Mouse (Mus musculus) kidney, adult 2 months (tissue): ENCODE measurements around the gene Arl15. TPM values are rescaled to one million over a fixed set of nuclear protein-coding genes. Genes with fewer than 3 reads are reported as not detected.

Experiments
- DNase-seq: peaks from one replicate; pipeline ENCODE4 v3.0.0; 2021
- H3K27ac ChIP-seq: fragments of 200-500 bp; 2 replicates; pipeline ENCODE4 v1.5.1; 2012; ENCODE audit warnings: low read depth, low read length, control low read depth, inconsistent platforms; ENCODE audit not compliant: insufficient read depth
- H3K27me3 ChIP-seq: fragments of 200-500 bp; replicated peaks from 2 replicates; pipeline ENCODE4 v1.6.1; 2012; ENCODE audit warnings: mild to moderate bottlenecking, moderate library complexity, low read length, inconsistent platforms; ENCODE audit not compliant: control insufficient read depth, insufficient read depth
- H3K36me3 ChIP-seq: fragments of 200-500 bp; 2 replicates; pipeline ENCODE4 v1.6.1; 2012; ENCODE audit warnings: mild to moderate bottlenecking, moderate library complexity, low read length, inconsistent platforms; ENCODE audit not compliant: control insufficient read depth, insufficient read depth
- H3K4me1 ChIP-seq: fragments of 200-500 bp; 2 replicates; pipeline ENCODE4 v1.6.1; 2011; ENCODE audit warnings: low read length; ENCODE audit not compliant: control insufficient read depth, insufficient read depth
- H3K4me3 ChIP-seq: fragments of 200-500 bp; 2 replicates; pipeline ENCODE4 v1.5.1; 2011; ENCODE audit warnings: mild to moderate bottlenecking, low read depth, low read length, control low read depth; ENCODE audit not compliant: insufficient read depth
- CTCF ChIP-seq: fragments of 200-500 bp; conservative IDR thresholded peaks from 2 replicates; pipeline ENCODE4 v1.5.1; 2011; ENCODE audit warnings: low read depth, mild to moderate bottlenecking, control low read depth, low read length, moderate library complexity, mixed read lengths; ENCODE audit not compliant: insufficient read depth, insufficient read length
- POLR2A ChIP-seq: fragments of 200-500 bp; IDR thresholded peaks from one replicate; pipeline ENCODE4 v1.6.1; 2011; ENCODE audit warnings: low read depth, low read length, control low read depth
- WGBS: fragments of 180-500 bp; shearing (Covaris S2); methylation state at CpG from one replicate; pipeline ENCODE4 v1.1.7; 2018; 5-methylcytosine and 5-hydroxymethylcytosine counted together
- polyA plus RNA-seq: library from polyadenylated mRNA; depleted of rRNA; stranded (reverse); fragments of >200 nt; gene quantifications from 2 replicates; pipeline ENCODE4 v1.2.3, GENCODE M21; 2012; rRNA removed

The Arl15 gene
- polyA plus RNA-seq, 1 experiment, result 9.4 TPM

DNA sequence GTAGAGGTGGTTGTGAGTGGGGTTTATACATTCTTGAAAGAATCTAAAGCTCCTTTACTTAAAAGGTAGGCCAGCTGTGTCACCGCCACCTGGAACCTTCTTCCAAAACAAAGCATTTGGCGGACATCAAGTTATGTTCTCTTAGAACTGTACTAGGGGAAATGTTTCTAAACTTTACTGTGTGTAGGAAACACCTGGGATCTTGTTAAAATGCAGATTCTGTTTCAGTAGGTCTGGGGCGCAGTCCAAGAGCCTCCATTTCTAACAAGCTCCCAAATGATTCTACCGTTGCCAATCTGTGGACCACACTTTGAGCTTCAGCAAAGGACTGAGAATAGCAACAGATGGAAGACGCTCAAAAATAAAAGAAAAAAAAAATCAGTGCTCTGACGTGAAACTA lies 405.4 kb downstream of the Arl15 start:
- Histone ChIP-seq H3K4me1 (no peaks in the 10 kb centered on the region), H3K27me3 (no peaks in the 10 kb centered on the region), H3K4me3 (no peak overlapping the region), H3K36me3 (no peaks in the 10 kb centered on the region), H3K27ac (no peak overlapping the region)
- no peak for DNase-seq
- TF ChIP-seq CTCF (no peak), POLR2A (no peak)
- WGBS, result 90% methylated on average over 6 of the region's 6 CpGs

DNA sequence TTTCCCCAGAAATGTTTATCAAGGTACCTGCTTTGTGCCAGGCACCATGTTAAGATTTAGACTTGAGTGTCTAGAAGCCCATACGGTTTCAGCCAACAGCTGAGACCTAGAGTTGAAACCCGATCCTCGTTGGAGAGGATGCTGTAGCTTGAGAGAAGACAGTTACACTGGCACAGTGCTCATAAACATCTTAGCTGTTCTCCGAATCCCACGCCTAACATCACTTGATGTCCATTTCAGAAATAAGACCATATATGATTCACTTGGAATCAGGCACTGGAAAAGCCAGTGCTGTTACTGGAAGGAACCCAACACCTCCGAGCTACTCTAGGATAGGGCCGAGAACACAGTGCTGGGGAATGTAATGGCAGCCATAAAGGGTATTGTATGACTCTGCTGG lies 406.2 kb downstream of the Arl15 start:
- 72% methylated on average over 7 of the region's 7 CpGs for WGBS
- TF ChIP-seq POLR2A (no peak), CTCF (no peak)
- H3K4me3 ChIP-seq, result no peak overlapping the region

DNA sequence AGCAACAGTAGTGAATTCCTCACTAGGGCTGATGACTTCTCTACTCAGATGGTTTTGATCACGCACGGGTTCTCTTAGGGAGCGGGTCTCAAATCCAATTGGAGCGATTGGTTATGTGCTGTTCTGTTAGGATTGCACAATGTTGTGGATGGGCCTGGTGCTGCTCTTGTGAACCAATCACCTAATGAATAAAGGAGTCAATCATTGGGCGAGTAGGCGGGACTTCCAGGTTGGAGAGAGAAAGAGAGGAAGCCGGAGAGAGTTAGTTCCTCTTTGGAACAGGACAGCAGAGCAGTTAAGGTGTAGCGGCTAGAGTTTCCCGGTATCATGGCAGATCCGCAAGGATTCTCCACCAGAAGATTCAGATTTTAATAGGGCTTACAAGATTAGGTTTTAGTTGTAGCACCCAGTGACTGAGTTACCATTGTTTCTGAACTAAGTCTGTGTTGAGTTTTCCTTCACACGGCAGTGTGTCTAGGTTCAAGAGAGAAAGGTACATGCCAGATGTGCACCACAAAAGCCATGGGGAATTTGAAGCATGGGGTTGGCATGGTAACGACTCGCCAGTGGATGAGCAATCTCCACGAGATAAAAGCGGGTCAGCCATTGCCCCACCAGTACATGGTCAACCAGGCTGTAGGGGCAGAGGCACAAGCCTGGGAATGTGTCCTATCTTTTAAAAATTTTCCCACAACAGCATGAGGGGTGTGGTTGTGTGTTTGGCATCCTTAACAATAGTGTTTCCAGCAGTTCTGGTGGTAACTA lies 408.7 kb downstream of the Arl15 start:
- H3K27ac ChIP-seq, result no peak overlapping the region
- no peaks in the 10 kb centered on the region for H3K27me3 ChIP-seq
- H3K4me3 ChIP-seq, result no peak overlapping the region
- no peak for TF ChIP-seq CTCF
- TF ChIP-seq POLR2A, result no peak
- 88% methylated on average over 15 of the region's 15 CpGs for WGBS
- no peaks in the 10 kb centered on the region for H3K36me3 ChIP-seq
- H3K4me1 ChIP-seq, result no peaks in the 10 kb centered on the region
- no peak for DNase-seq

More for the DNA sequence above, 406.2 kb downstream of the Arl15 start:
- H3K4me1 ChIP-seq, result no peaks in the 10 kb centered on the region
- H3K27me3 ChIP-seq, result no peaks in the 10 kb centered on the region
- H3K27ac ChIP-seq, result no peak overlapping the region
- DNase-seq, result no peak
- no peaks in the 10 kb centered on the region for H3K36me3 ChIP-seq

Other genes starting within 250 kb of the Arl15 start
- gene Snx18, start 175.9 kb upstream of the Arl15 start, polyA plus RNA-seq, result 22.1 and 22.9 TPM in 2 replicates
- 0.55 TPM in 1 of 2 replicates, not detected in the other for gene Hspb3, start 130.8 kb upstream of the Arl15 start, polyA plus RNA-seq